ENCODE assay signal across 9 mouse cellular contexts in the genomic region with DNA sequence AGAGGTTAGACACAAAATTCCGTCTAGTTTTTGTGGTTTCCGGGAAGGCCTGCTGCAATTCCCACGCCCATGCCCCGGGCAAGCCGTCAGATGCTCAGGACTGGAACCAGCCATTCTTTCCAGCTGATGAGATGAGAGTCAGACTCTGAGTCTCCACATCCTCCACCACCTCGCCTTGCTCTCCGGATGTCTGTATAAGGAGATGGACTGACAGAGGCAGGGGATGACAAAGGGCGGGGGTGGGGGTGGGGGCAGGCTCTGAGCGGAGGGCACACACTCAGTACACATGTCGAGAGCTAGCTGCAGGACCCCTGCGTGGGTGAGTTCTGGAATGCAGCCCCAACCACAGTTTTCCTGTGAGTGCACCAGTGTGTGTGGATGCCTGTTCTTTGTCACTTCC. TPM values are rescaled to one million over a fixed set of nuclear protein-coding genes. Genes with fewer than 3 reads are reported as not detected.
DNase-seq lines count a peak whose midpoint lies in the region; ATAC-seq and TF ChIP-seq lines count a peak whose summit lies in the region.
"Had no signal": no experiment of that assay in that cellular context is flagged by ENCODE, and none has a peak within 500 bp of the region (broad histone marks: within the 10 kb centered on the region; RNA-seq: fewer than 3 reads in every experiment).

No protein-coding gene starts in this region.

- no peak for DNase-seq in forebrain, embryonic 10.5 days (ENCODE audit: extremely low spot score, low spot score)
- peak; percentile 29 for DNase-seq in lung, embryonic 14.5 days
- DNase-seq in lung, postnatal 36 days, result no peak
- peak; percentile 55 for DNase-seq in embryonic facial prominence, embryonic 14.5 days (ENCODE audit: low spot score)
- DNase-seq in layer of hippocampus, adult 9-11 months, result no peak
- no peak for DNase-seq in spleen, postnatal 36 days (ENCODE audit: low spot score in 2 of 2)

- H3K4me1 ChIP-seq in forebrain, embryonic 10.5 days, result peaks cover 20% of the 10 kb centered on the region
- peaks cover 4% of the 10 kb centered on the region; the same call in 1 of the 2 replicates for H3K4me1 ChIP-seq in forebrain, embryonic 12.5 days
- peaks cover 5% of the 10 kb centered on the region; the same call in 1 of the 2 replicates for H3K4me1 ChIP-seq in lung, embryonic 14.5 days (ENCODE audit: insufficient read depth)
- H3K4me1 ChIP-seq in embryonic facial prominence, embryonic 14.5 days (ENCODE audit: control insufficient read depth, insufficient read depth, low read length), result peaks cover 17% of the 10 kb centered on the region; the same call in 1 of the 2 replicates
- H3K4me1 ChIP-seq: hindbrain, embryonic 12.5 days had no signal

- no peak for ATAC-seq in forebrain, embryonic 12.5 days (ENCODE audit: low FRiP score)
- ATAC-seq in lung, embryonic 14.5 days (ENCODE audit: insufficient read depth), result peak; percentile 48; the same call in 1 of the 2 replicates
- peak; percentile 62 for ATAC-seq in embryonic facial prominence, embryonic 14.5 days (ENCODE audit: low read depth)
- 0 out of 2 replicates have a peak, but pooled peaks have one; percentile 15 for ATAC-seq in megakaryocyte progenitor cell, adult 5-6 weeks (replicated peaks; ENCODE audit: poor library complexity)

- no peak overlapping the region for H3K9ac ChIP-seq in forebrain, embryonic 12.5 days
- H3K9ac ChIP-seq in lung, embryonic 14.5 days, result no peak overlapping the region
- no peak overlapping the region for H3K9ac ChIP-seq in embryonic facial prominence, embryonic 14.5 days (ENCODE audit: low read depth, low read length)
- H3K9ac ChIP-seq: hindbrain, embryonic 12.5 days had no signal

- no peaks in the 10 kb centered on the region for H3K9me3 ChIP-seq in forebrain, embryonic 10.5 days
- no peaks in the 10 kb centered on the region for H3K9me3 ChIP-seq in forebrain, embryonic 12.5 days
- H3K9me3 ChIP-seq in lung, embryonic 14.5 days (ENCODE audit: low read depth, low read length), result no peaks in the 10 kb centered on the region
- H3K9me3 ChIP-seq in embryonic facial prominence, embryonic 14.5 days (ENCODE audit: control insufficient read depth, low read length), result no peaks in the 10 kb centered on the region
- H3K9me3 ChIP-seq: hindbrain, embryonic 12.5 days had no signal

- peak overlapping the region; percentile 53 for H3K27ac ChIP-seq in forebrain, embryonic 10.5 days
- H3K27ac ChIP-seq in forebrain, embryonic 12.5 days, result no peak overlapping the region
- H3K27ac ChIP-seq in lung, embryonic 14.5 days (ENCODE audit: low read depth), result no peak overlapping the region
- peak overlapping the region; percentile 61 for H3K27ac ChIP-seq in embryonic facial prominence, embryonic 14.5 days (replicated peaks; ENCODE audit: low read depth, low read length)
- H3K27ac ChIP-seq: hindbrain, embryonic 12.5 days had no signal

- H3K4me3 ChIP-seq in forebrain, embryonic 10.5 days, result no peak overlapping the region
- no peak overlapping the region for H3K4me3 ChIP-seq in forebrain, embryonic 12.5 days (replicated peaks)
- no peak overlapping the region for H3K4me3 ChIP-seq in lung, embryonic 14.5 days (ENCODE audit: low read depth, low read length)
- 0 out of 2 replicates have a peak overlapping the region, but pooled peaks have one; percentile 2 for H3K4me3 ChIP-seq in embryonic facial prominence, embryonic 14.5 days (ENCODE audit: low read depth, low read length)
- H3K4me3 ChIP-seq: hindbrain, embryonic 12.5 days had no signal

- no peaks in the 10 kb centered on the region for H3K36me3 ChIP-seq in forebrain, embryonic 10.5 days (replicated peaks)
- H3K36me3 ChIP-seq in forebrain, embryonic 12.5 days (replicated peaks), result no peaks in the 10 kb centered on the region
- no peaks in the 10 kb centered on the region for H3K36me3 ChIP-seq in lung, embryonic 14.5 days (ENCODE audit: insufficient read depth)
- no peaks in the 10 kb centered on the region for H3K36me3 ChIP-seq in embryonic facial prominence, embryonic 14.5 days (ENCODE audit: control insufficient read depth, insufficient read depth, low read length)
- H3K36me3 ChIP-seq: hindbrain, embryonic 12.5 days had no signal

- no peak overlapping the region for H3K4me2 ChIP-seq in forebrain, embryonic 12.5 days
- 0 out of 2 replicates have a peak overlapping the region, but pooled peaks have one; percentile 18 for H3K4me2 ChIP-seq in lung, embryonic 14.5 days
- H3K4me2 ChIP-seq in embryonic facial prominence, embryonic 14.5 days (ENCODE audit: low read depth, low read length), result peak overlapping the region; percentile 27
- H3K4me2 ChIP-seq: hindbrain, embryonic 12.5 days had no signal

- 0 out of 2 replicates have a peak, but pooled peaks cover 18% of the 10 kb centered on the region for H3K27me3 ChIP-seq in forebrain, embryonic 10.5 days (ENCODE audit: poor library complexity, severe bottlenecking)
- peaks cover 6% of the 10 kb centered on the region; the same call in 1 of the 2 replicates for H3K27me3 ChIP-seq in forebrain, embryonic 12.5 days
- H3K27me3 ChIP-seq in lung, embryonic 14.5 days (ENCODE audit: insufficient read depth, low read length), result no peaks in the 10 kb centered on the region
- no peaks in the 10 kb centered on the region for H3K27me3 ChIP-seq in embryonic facial prominence, embryonic 14.5 days (replicated peaks; ENCODE audit: control insufficient read depth, insufficient read depth, low read length)

- no peak for TF ChIP-seq CTCF in lung, embryonic 14.5 days (IDR thresholded peaks at IDR 0.05; ENCODE audit: low read depth)

- 65% methylated on average over 11 of the region's 11 CpGs for WGBS in forebrain, embryonic 10.5 days
- WGBS in forebrain, embryonic 12.5 days, result 65% methylated on average over 11 of the region's 11 CpGs
- WGBS in lung, embryonic 14.5 days, result 22% methylated on average over 11 of the region's 11 CpGs
- WGBS in embryonic facial prominence, embryonic 14.5 days, result 27% methylated on average over 10 of the region's 11 CpGs

RNA-seq across cellular contexts. Expression of a gene that starts 57.3 kb away (rescaled TPM):
- polyA plus RNA-seq in forebrain, embryonic 10.5 days (2016; fragmentation: Nextera tagmentation; extraction: Ambion mirVana), result 1.2 and 1.5 TPM in 2 replicates
- polyA plus RNA-seq in forebrain, embryonic 12.5 days (2016; fragmentation: Nextera tagmentation; extraction: Ambion mirVana), result 0.97 and 1.5 TPM in 2 replicates
- polyA plus RNA-seq in lung, embryonic 14.5 days (2014; fragmentation: Nextera tagmentation; extraction: Ambion mirVana), result 2.5 and 3.2 TPM in 2 replicates
- polyA plus RNA-seq in embryonic facial prominence, embryonic 14.5 days (2014; fragmentation: Nextera tagmentation; extraction: Ambion mirVana), result 2.3 and 2.4 TPM in 2 replicates
- total RNA-seq in megakaryocyte progenitor cell, adult 5-6 weeks (2015), result 3.7 and 4.9 TPM in 2 replicates
- 3.2 and 5.0 TPM in 2 replicates for total RNA-seq in megakaryocyte progenitor cell, adult 5-6 weeks (2017)

Comparison
In these comparisons a context has a peak if more than half of its experiments do, and no peak if none do; other contexts are left out.
1. DNase-seq: peak in lung, embryonic 14.5 days (single experiment) and embryonic facial prominence, embryonic 14.5 days (single experiment); none in forebrain, embryonic 10.5 days (single experiment), lung, postnatal 36 days (single experiment), layer of hippocampus, adult 9-11 months (single experiment) and spleen, postnatal 36 days (0 of 2).
2. H3K27ac ChIP-seq: peak in forebrain, embryonic 10.5 days (single experiment) and embryonic facial prominence, embryonic 14.5 days (single experiment); none in forebrain, embryonic 12.5 days (single experiment) and lung, embryonic 14.5 days (single experiment).